Mouse (Mus musculus) urinary bladder, postnatal 4 days (tissue): ENCODE data around the gene Tekt2.
A peak's percentile ranks its signal among the peaks of the same experiment; 100 is the strongest.

ENCODE experiments used
- DNase-seq, 2 experiments: peaks; one replicate each; pipeline ENCODE4 v3.0.0; 2021 to 2022; ENCODE audit warnings: low spot score in 2 of 2

The Tekt2 gene

DNA sequence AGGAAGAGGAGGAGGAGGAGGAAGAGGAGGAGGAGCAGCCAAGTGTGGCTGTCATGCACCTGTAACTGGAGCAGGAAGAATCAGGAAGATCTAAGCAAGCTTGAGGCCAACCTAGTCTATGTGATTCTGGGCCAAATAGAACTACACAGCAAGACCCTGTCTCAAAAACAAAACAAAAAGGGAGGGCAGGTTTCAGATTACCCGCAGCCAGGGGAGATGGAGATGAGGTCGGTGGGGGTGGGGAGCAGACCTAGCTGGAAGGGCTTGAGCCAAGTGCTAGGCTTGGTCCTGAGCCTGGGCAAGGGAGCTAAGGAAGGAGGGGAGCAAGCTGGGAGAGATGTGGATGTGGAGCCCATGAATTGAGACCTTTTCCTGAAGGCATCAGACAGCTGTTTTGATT is 18.7 kb downstream of the Tekt2 start:
- DNase-seq = no peak

DNA sequence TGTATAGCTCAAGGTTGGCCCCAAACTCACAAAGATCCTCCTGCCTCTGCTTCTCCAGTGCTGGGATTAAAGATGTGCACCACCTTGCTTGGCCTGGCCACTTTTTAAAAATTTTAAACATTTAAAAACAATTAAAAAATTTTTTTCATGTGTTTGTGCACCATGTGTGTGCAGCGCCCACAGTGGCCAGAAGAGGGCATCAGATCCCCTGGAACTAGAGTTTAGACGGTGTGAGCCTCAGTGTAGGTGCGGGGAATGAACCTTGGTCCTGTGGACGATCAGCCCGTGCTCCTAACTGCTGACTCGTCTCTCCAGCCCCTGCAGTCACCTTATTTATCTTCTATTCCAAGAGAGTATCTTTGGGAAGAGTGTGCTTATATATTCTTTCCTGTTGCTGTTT is 19.4 kb downstream of the Tekt2 start:
- no peak for DNase-seq

GRCm38 (mm10) chr4:126305428-126305827 is 20.1 kb downstream of the Tekt2 start:
- no peak for DNase-seq

GRCm38 (mm10) chr4:126303877-126304276 is 21.6 kb downstream of the Tekt2 start:
- DNase-seq = no peak

GRCm38 (mm10) chr4:126301584-126302309 is 23.7 kb downstream of the Tekt2 start:
- DNase-seq = no peak

- no peak for DNase-seq
Observed at GRCm38 (mm10) chr4:126300916-126301583, 24.4 kb downstream of the Tekt2 start.

DNA sequence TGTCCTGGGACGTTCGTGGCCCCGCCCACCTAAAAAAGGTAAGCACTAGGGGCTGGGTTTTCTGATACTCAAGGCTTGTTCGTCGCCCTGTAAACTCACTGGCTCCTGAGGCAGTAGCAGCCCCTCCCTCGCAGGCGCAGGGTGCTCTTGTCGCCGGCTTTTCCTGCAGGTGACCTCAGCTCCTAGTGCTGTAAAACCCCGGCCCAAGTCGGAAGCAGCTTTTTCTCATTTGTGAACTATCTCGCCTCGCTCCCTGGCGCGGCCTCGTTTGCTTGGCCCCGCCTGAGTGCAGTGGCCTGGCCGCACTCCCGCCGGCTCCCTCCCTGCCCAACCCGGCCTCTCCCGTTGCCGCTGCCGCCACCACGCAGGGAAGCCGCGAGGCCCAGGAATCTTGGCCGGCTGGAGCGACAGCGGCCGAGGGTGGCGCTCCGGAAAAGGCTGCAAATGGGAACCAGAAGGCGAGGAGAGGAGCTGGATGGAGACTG is 28.8 kb downstream of the Tekt2 start:
- peak; percentile 70 to 80 for DNase-seq

DNA sequence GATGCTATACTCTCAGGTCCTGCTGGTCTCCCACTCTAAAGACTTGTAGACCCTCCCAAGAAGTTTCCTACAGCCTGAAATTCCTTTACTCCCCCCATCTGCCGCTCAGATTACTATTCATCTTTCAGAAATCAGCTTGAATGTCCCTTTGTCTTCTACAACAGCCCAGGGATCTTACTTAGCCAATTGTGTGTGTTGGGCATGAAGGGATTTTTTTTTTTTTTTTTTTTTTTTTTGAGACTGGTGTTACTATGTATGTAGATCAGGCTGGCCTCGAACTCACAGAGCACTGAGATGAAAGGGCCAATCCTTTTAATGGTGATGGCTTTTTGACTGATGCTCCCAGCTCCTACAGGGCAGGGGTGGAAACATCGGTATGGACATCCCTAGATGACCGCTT is 29.6 kb downstream of the Tekt2 start:
- no peak for DNase-seq

DNA sequence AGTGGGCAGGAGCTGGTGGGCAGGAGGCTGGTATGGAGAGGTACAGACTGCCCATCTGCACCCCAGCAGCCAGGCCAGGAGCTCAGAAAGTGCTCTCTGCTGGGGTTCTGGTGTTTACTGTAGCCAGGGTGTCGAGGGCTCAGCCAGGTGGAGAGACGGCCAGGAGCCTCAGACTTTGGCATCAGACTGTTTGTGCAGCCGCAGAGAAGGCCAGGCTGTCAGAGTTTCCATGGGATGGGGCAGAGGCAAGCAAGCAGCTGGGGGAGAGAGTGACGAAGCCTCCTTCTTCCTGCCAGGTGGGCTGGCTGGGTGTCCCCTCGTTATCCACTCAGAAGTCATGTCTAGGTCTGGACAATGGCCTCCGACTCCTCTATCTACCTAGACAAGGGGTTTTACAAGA is 30.3 kb downstream of the Tekt2 start:
- no peak for DNase-seq

- peak in 1 of 2 experiments; percentile 58 for DNase-seq
Observed at GRCm38 (mm10) chr4:126291196-126291595, 34.3 kb downstream of the Tekt2 start.

GRCm38 (mm10) chr4:126290314-126290713 is 35.2 kb downstream of the Tekt2 start:
- DNase-seq = no peak

GRCm38 (mm10) chr4:126288085-126288666 is 37.3 kb downstream of the Tekt2 start:
- peak in 1 of 2 experiments; percentile 61 for DNase-seq

DNA sequence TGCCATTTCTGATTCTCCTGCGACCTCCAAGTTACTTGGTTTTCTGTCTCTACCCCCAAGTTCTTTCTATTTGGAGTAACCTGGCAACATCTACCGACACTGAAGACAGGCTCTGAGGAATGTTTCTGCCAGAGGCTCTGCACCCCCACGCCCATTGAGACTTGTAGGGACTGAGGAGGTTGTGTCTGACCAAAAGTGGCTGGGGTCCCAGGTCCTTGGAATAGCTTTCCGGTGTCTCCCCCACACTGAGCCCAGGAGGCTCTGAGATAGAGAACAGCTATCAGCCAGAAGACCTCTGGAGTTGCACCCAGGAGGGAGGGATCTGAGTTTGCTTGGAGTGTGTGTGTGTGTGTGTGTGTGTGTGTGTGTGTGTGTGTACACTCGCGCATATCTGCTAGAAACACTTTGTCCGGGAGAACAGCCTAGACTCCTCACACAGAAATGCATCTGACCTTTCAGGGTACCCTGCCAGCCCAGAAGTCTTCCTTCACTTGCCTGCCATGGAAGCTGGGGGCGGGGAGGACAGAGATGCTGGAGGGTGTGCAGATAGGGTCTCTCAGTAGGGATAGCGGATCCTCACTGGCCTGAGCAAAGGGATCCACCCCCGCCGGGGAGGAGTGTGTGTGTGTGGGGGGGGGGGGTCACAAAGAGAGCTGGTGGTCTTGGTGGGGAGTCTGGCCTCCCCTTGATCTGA is 38.0 kb downstream of the Tekt2 start:
- DNase-seq = peak in 1 of 2 experiments; percentile 58

GRCm38 (mm10) chr4:126286492-126286891 is 39.0 kb downstream of the Tekt2 start, which contains the start of gene Col8a2:
Col8a2 (plus strand) TSS chr4:126286793.
- DNase-seq = peak in 1 of 2 experiments; percentile 66

GRCm38 (mm10) chr4:126283582-126283981 is 41.9 kb downstream of the Tekt2 start:
- no peak for DNase-seq

GRCm38 (mm10) chr4:126281706-126282105 is 43.8 kb downstream of the Tekt2 start:
- no peak for DNase-seq

DNA sequence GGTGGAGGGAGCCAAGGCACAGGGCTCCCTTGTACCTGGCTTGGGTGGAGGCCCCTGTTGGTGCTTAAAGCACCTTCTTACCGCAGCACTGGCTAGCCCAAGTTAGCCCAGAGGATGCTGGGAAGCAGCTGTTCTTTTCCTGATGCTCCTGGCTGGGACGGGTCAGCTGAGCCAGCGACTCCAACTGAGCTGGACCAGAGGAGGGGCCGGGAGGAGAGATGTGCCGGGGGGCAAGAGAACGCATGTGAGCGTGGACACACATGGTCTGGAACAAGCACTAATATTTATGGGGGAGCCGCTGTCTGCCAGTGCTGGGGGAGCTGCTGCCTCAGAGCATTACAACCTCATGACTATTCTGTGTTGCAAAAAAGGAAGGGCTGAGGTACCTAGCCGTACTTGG is 46.5 kb downstream of the Tekt2 start:
- DNase-seq = no peak

DNA sequence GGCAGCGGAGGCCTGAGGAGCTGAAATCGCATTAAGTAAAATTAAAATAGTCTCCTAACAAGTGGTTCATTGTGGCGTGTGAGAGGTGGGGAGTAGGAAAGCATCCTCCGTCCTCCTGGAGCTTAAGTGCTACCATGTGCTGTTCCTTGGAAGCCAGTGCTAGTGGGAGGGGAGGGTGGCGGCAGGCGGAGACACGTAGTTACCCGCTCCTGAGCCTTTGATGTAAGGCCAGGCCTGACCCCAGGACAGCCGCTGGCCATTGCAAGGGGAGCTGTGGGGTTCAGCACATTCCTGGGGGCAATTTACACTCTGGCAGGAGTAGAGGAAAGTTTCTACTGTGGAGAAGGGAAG is 46.9 kb downstream of the Tekt2 start:
- DNase-seq = peak in 1 of 2 experiments; percentile 58

DNA sequence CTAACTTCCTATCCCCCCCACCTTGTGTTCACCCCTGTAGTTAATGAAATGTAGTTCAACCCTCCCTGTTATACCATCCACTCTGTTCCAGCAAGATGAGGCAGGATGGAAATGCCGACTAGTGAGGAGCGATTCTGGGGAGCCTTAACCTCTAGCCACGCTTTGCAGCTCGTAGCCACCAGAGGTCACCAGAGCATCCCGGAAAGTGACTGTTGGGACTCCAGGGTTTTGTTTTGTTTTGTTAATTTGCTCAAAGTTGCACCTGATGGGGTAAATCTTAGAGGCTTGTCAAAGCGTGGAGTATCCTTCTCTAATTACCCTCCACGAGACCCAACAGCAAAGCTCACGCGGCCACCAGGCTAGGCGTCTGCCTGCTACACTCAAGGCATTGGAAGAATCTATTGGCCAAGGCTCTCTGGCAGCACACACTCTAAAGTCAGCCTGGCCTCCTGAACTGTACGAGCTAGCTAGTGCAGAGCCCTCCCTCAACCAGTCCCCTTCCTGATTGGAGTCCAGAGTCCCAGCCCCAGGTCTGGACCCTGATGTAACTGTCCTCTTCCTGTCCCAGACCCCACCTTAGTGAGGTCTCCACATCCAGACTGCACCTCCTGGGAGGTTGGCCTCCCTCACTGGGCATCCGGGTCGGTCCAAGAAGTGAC is 47.5 kb downstream of the Tekt2 start:
- DNase-seq = peak in 1 of 2 experiments; percentile 65

GRCm38 (mm10) chr4:126275681-126276131 is 49.8 kb downstream of the Tekt2 start:
- peak in 1 of 2 experiments; percentile 62 for DNase-seq

- DNase-seq = no peak
Observed at GRCm38 (mm10) chr4:126275081-126275480, 50.4 kb downstream of the Tekt2 start.
